Mouse (Mus musculus): ENCODE measurements around the gene Kng1. TPM values are rescaled to one million over a fixed set of nuclear protein-coding genes. Genes with fewer than 3 reads are reported as not detected.
"Not testable (repeated sequence)": the region's sequence is repeated elsewhere in the genome, so short reads cannot be mapped to it uniquely, and the experiment has no call there.

Gene Kng1
- polyA plus RNA-seq, 1 experiment from 2014 or later = 0.59 TPM

GRCm38 (mm10) chr16:23030673-23031435 lies 26.8 kb upstream of the Kng1 start:
- Histone ChIP-seq H3K27me3 (ENCODE audit: control insufficient read depth, insufficient read depth, low read length) (no peaks in the 10 kb centered on the region), H3K4me3 (ENCODE audit: low read depth, low read length) (no peak overlapping the region), H3K4me1 (ENCODE audit: control insufficient read depth, insufficient read depth, low read length) (no peaks in the 10 kb centered on the region), H3K4me2 (replicated peaks; ENCODE audit: low read depth, low read length) (no peak overlapping the region), H3K36me3 (ENCODE audit: control insufficient read depth, insufficient read depth, low read length) (no peaks in the 10 kb centered on the region), H3K9me3 (ENCODE audit: control insufficient read depth, low read depth, low read length) (no peaks in the 10 kb centered on the region), H3K27ac (ENCODE audit: low read length) (no peak overlapping the region), H3K9ac (replicated peaks; ENCODE audit: low read depth, low read length) (no peak overlapping the region)
- WGBS = 83% methylated on average over 5 of the region's 5 CpGs
- ATAC-seq (ENCODE audit: insufficient number of reproducible peaks, insufficient read depth, low FRiP score, low read depth) = no peak

- Histone ChIP-seq H3K9me3 (ENCODE audit: control insufficient read depth, low read depth, low read length) (no peaks in the 10 kb centered on the region), H3K4me1 (ENCODE audit: control insufficient read depth, insufficient read depth, low read length) (no peaks in the 10 kb centered on the region), H3K27ac (ENCODE audit: low read length) (no peak overlapping the region), H3K27me3 (ENCODE audit: control insufficient read depth, insufficient read depth, low read length) (no peaks in the 10 kb centered on the region), H3K9ac (replicated peaks; ENCODE audit: low read depth, low read length) (no peak overlapping the region), H3K4me2 (replicated peaks; ENCODE audit: low read depth, low read length) (no peak overlapping the region), H3K36me3 (ENCODE audit: control insufficient read depth, insufficient read depth, low read length) (no peaks in the 10 kb centered on the region), H3K4me3 (ENCODE audit: low read depth, low read length) (no peak overlapping the region)
- no peak for ATAC-seq (ENCODE audit: insufficient number of reproducible peaks, insufficient read depth, low FRiP score, low read depth)
- WGBS = 92% methylated on average over 4 of the region's 4 CpGs
Observed at GRCm38 (mm10) chr16:23033673-23034072, 24.0 kb upstream of the Kng1 start.

- no peak for ATAC-seq (ENCODE audit: insufficient number of reproducible peaks, insufficient read depth, low FRiP score, low read depth)
- H3K4me3 ChIP-seq (ENCODE audit: low read depth, low read length) = no peak overlapping the region
- 70% methylated on average over 7 of the region's 7 CpGs for WGBS
Observed at GRCm38 (mm10) chr16:23037744-23038143, 19.9 kb upstream of the Kng1 start.

GRCm38 (mm10) chr16:23039281-23039680 lies 18.4 kb upstream of the Kng1 start:
- Histone ChIP-seq H3K4me3 (ENCODE audit: low read depth, low read length) (no peak overlapping the region), H3K36me3 (ENCODE audit: control insufficient read depth, insufficient read depth, low read length) (no peaks in the 10 kb centered on the region), H3K4me1 (ENCODE audit: control insufficient read depth, insufficient read depth, low read length) (no peaks in the 10 kb centered on the region), H3K27me3 (ENCODE audit: control insufficient read depth, insufficient read depth, low read length) (no peaks in the 10 kb centered on the region), H3K9ac (replicated peaks; ENCODE audit: low read depth, low read length) (no peak overlapping the region), H3K9me3 (ENCODE audit: control insufficient read depth, low read depth, low read length) (no peaks in the 10 kb centered on the region), H3K27ac (ENCODE audit: low read length) (no peak overlapping the region), H3K4me2 (replicated peaks; ENCODE audit: low read depth, low read length) (no peak overlapping the region)
- 92% methylated on average over 4 of the region's 4 CpGs for WGBS
- ATAC-seq (ENCODE audit: insufficient number of reproducible peaks, insufficient read depth, low FRiP score, low read depth) = no peak

More at GRCm38 (mm10) chr16:23037744-23038143, 19.9 kb upstream of the Kng1 start:
- Histone ChIP-seq H3K4me2 (replicated peaks; ENCODE audit: low read depth, low read length) (no peak overlapping the region), H3K27me3 (ENCODE audit: control insufficient read depth, insufficient read depth, low read length) (no peaks in the 10 kb centered on the region), H3K9ac (replicated peaks; ENCODE audit: low read depth, low read length) (no peak overlapping the region), H3K36me3 (ENCODE audit: control insufficient read depth, insufficient read depth, low read length) (no peaks in the 10 kb centered on the region), H3K4me1 (ENCODE audit: control insufficient read depth, insufficient read depth, low read length) (no peaks in the 10 kb centered on the region), H3K27ac (ENCODE audit: low read length) (no peak overlapping the region), H3K9me3 (ENCODE audit: control insufficient read depth, low read depth, low read length) (no peaks in the 10 kb centered on the region)

- ATAC-seq (ENCODE audit: insufficient number of reproducible peaks, insufficient read depth, low FRiP score, low read depth) = no peak
- H3K4me2 ChIP-seq (replicated peaks; ENCODE audit: low read depth, low read length) = no peak overlapping the region
- H3K4me1 ChIP-seq (ENCODE audit: control insufficient read depth, insufficient read depth, low read length) = no peaks in the 10 kb centered on the region
- no peaks in the 10 kb centered on the region for H3K36me3 ChIP-seq (ENCODE audit: control insufficient read depth, insufficient read depth, low read length)
- no peak overlapping the region for H3K4me3 ChIP-seq (ENCODE audit: low read depth, low read length)
- no peak overlapping the region for H3K9ac ChIP-seq (replicated peaks; ENCODE audit: low read depth, low read length)
- H3K27ac ChIP-seq (ENCODE audit: low read length) = no peak overlapping the region
- WGBS = 27% methylated on average over 4 of the region's 4 CpGs
- no peaks in the 10 kb centered on the region for H3K27me3 ChIP-seq (ENCODE audit: control insufficient read depth, insufficient read depth, low read length)
- H3K9me3 ChIP-seq (ENCODE audit: control insufficient read depth, low read depth, low read length) = no peaks in the 10 kb centered on the region
Observed at GRCm38 (mm10) chr16:23040876-23041275, 16.8 kb upstream of the Kng1 start.

- H3K9ac ChIP-seq (replicated peaks; ENCODE audit: low read depth, low read length) = no peak overlapping the region
- no peak overlapping the region for H3K4me2 ChIP-seq (replicated peaks; ENCODE audit: low read depth, low read length)
- H3K27ac ChIP-seq (ENCODE audit: low read length) = no peak overlapping the region
- no peaks in the 10 kb centered on the region for H3K36me3 ChIP-seq (ENCODE audit: control insufficient read depth, insufficient read depth, low read length)
- H3K27me3 ChIP-seq (ENCODE audit: control insufficient read depth, insufficient read depth, low read length) = no peaks in the 10 kb centered on the region
- no peak overlapping the region for H3K4me3 ChIP-seq (ENCODE audit: low read depth, low read length)
- H3K4me1 ChIP-seq (ENCODE audit: control insufficient read depth, insufficient read depth, low read length) = no peaks in the 10 kb centered on the region
- whole genome bisulfite sequencing = 61% methylated on average over 5 of the region's 5 CpGs
- H3K9me3 ChIP-seq (ENCODE audit: control insufficient read depth, low read depth, low read length) = no peaks in the 10 kb centered on the region
- ATAC-seq (ENCODE audit: insufficient number of reproducible peaks, insufficient read depth, low FRiP score, low read depth) = no peak
Observed at GRCm38 (mm10) chr16:23046319-23046718, 11.3 kb upstream of the Kng1 start.

- WGBS = 48% methylated on average over 4 of the region's 4 CpGs
- not testable (repeated sequence) for ATAC-seq (ENCODE audit: insufficient number of reproducible peaks, insufficient read depth, low FRiP score, low read depth)
Observed at GRCm38 (mm10) chr16:23059630-23060029, 2.0 kb downstream of the Kng1 start.

GRCm38 (mm10) chr16:23060781-23061325 lies 3.2 kb downstream of the Kng1 start:
- not testable (repeated sequence) for H3K36me3 ChIP-seq (ENCODE audit: control insufficient read depth, insufficient read depth, low read length); H3K4me3 ChIP-seq (ENCODE audit: low read depth, low read length); H3K27ac ChIP-seq (ENCODE audit: low read length); H3K4me1 ChIP-seq (ENCODE audit: control insufficient read depth, insufficient read depth, low read length); H3K27me3 ChIP-seq (ENCODE audit: control insufficient read depth, insufficient read depth, low read length); H3K9ac ChIP-seq (replicated peaks; ENCODE audit: low read depth, low read length); H3K9me3 ChIP-seq (ENCODE audit: control insufficient read depth, low read depth, low read length); H3K4me2 ChIP-seq (replicated peaks; ENCODE audit: low read depth, low read length); ATAC-seq (ENCODE audit: insufficient number of reproducible peaks, insufficient read depth, low FRiP score, low read depth)
- 83% methylated on average over 5 of the region's 5 CpGs for WGBS

More at GRCm38 (mm10) chr16:23059630-23060029, 2.0 kb downstream of the Kng1 start:
- not testable (repeated sequence) for H3K36me3 ChIP-seq (ENCODE audit: control insufficient read depth, insufficient read depth, low read length); H3K27ac ChIP-seq (ENCODE audit: low read length); H3K4me3 ChIP-seq (ENCODE audit: low read depth, low read length); H3K9ac ChIP-seq (replicated peaks; ENCODE audit: low read depth, low read length); H3K4me2 ChIP-seq (replicated peaks; ENCODE audit: low read depth, low read length); H3K4me1 ChIP-seq (ENCODE audit: control insufficient read depth, insufficient read depth, low read length); H3K27me3 ChIP-seq (ENCODE audit: control insufficient read depth, insufficient read depth, low read length); H3K9me3 ChIP-seq (ENCODE audit: control insufficient read depth, low read depth, low read length)
